Mouse (Mus musculus) CH12.LX (cell line): ENCODE data around the gene Trmt10a. TPM values are rescaled to one million over a fixed set of nuclear protein-coding genes. Genes with fewer than 3 reads are reported as not detected.
A peak's percentile ranks its signal among the peaks of the same experiment; 100 is the strongest.

Source experiments
- DNase-seq: peaks from one replicate; pipeline ENCODE4 v3.0.0-alpha.2; 2013; ENCODE audit errors: extremely low read depth
- H3K27ac ChIP-seq: 2 replicates; pipeline ENCODE4 v1.5.1; 2012; ENCODE audit warnings: low read depth, mild to moderate bottlenecking, control low read depth, moderate library complexity; ENCODE audit not compliant: insufficient read depth
- H3K27me3 ChIP-seq: replicated peaks from 2 replicates; pipeline ENCODE3; 2012; ENCODE audit warnings: inconsistent platforms
- H3K36me3 ChIP-seq, 2 experiments: replicated peaks in 1 of 2; 2 replicates each; pipeline versions ENCODE3 to v1.6.1; 2012; ENCODE audit warnings: inconsistent platforms in 1 of 2, low read length in 1 of 2, mild to moderate bottlenecking in 1 of 2, mixed read lengths in 1 of 2, moderate library complexity in 1 of 2; ENCODE audit not compliant: control insufficient read depth in 1 of 2, insufficient read depth in 1 of 2
- H3K4me1 ChIP-seq, 2 experiments: 2 replicates each; pipeline ENCODE4 v1.6.1; 2012; ENCODE audit warnings: inconsistent platforms in 1 of 2, moderate library complexity in 1 of 2; ENCODE audit not compliant: insufficient read depth in 2 of 2, control insufficient read depth in 1 of 2
- H3K4me2 ChIP-seq: 2 replicates; pipeline ENCODE4 v1.6.1; 2012; ENCODE audit warnings: low read depth, mild to moderate bottlenecking, control low read depth; ENCODE audit not compliant: poor library complexity, insufficient read depth, severe bottlenecking
- H3K4me3 ChIP-seq, 3 experiments: fragments of 150-350 bp in 1 of 3; sonication (generic) in 1 of 3; replicated peaks in 1 of 3; 2 replicates each; pipeline versions ENCODE3 to v1.5.1; 2011 to 2012; ENCODE audit warnings: low read depth in 2 of 3, low read length in 2 of 3, mild to moderate bottlenecking in 2 of 3, moderate library complexity in 2 of 3, control low read depth in 1 of 3, improper control_type of control experiment in 1 of 3, inconsistent platforms in 1 of 3, mixed read lengths in 1 of 3; ENCODE audit not compliant: poor library complexity in 1 of 3
- H3K79me2 ChIP-seq: replicated peaks from 2 replicates; pipeline ENCODE4 v1.6.1; 2012; ENCODE audit warnings: mild to moderate bottlenecking, moderate library complexity; ENCODE audit not compliant: control insufficient read depth, poor library complexity, insufficient read depth, severe bottlenecking; ENCODE audit errors: extremely low read depth
- H3K9ac ChIP-seq: 2 replicates; pipeline ENCODE4 v1.6.1; 2012; ENCODE audit warnings: low read depth, mild to moderate bottlenecking, control low read depth, moderate library complexity; ENCODE audit not compliant: insufficient read depth
- H3K9me3 ChIP-seq: replicated peaks from 2 replicates; pipeline ENCODE3; 2012; ENCODE audit warnings: low read length, inconsistent platforms, mixed read lengths
- BHLHE40 ChIP-seq: IDR thresholded peaks from 2 replicates; pipeline ENCODE4 v1.6.1; 2011; ENCODE audit warnings: mild to moderate bottlenecking, low read depth, low read length, improper control_type of control experiment
- CHD2 ChIP-seq: IDR thresholded peaks from 2 replicates; pipeline ENCODE4 v1.6.1; 2011; ENCODE audit warnings: low read length, improper control_type of control experiment
- CTCF ChIP-seq, 2 experiments: IDR thresholded peaks in 1 of 2; conservative IDR thresholded peaks in 1 of 2; 2 replicates each; pipeline ENCODE4 v1.5.1; 2011 to 2012; ENCODE audit warnings: low read depth in 2 of 2, low read length in 2 of 2, improper control_type of control experiment in 1 of 2, inconsistent platforms in 1 of 2, mild to moderate bottlenecking in 1 of 2, moderate library complexity in 1 of 2
- E2F4 ChIP-seq: IDR thresholded peaks from 2 replicates; pipeline ENCODE4 v1.6.1; 2011; ENCODE audit warnings: low read depth, low read length, improper control_type of control experiment; ENCODE audit not compliant: insufficient replicate concordance
- ELF1 ChIP-seq: IDR thresholded peaks from 2 replicates; pipeline ENCODE4 v1.6.1; 2014; ENCODE audit warnings: low read depth, mild to moderate bottlenecking, inconsistent platforms, low read length, improper control_type of control experiment
- EP300 ChIP-seq: IDR thresholded peaks from 2 replicates; pipeline ENCODE4 v1.6.1; 2011; ENCODE audit warnings: low read length, improper control_type of control experiment
- GABPA ChIP-seq: IDR thresholded peaks from 2 replicates; pipeline ENCODE4 v1.6.1; 2012; ENCODE audit warnings: low read depth, low read length, improper control_type of control experiment, inconsistent platforms; ENCODE audit not compliant: insufficient replicate concordance
- IRF4 ChIP-seq: IDR thresholded peaks from 2 replicates; pipeline ENCODE4 v1.6.1; 2014; ENCODE audit warnings: low read depth, mild to moderate bottlenecking, inconsistent platforms, low read length, improper control_type of control experiment
- JUND ChIP-seq: conservative IDR thresholded peaks from 2 replicates; pipeline ENCODE4 v1.6.1; 2011; ENCODE audit warnings: low read depth, low read length, improper control_type of control experiment
- KAT2A ChIP-seq: IDR thresholded peaks from 2 replicates; pipeline ENCODE4 v1.6.1; 2012; ENCODE audit warnings: low read length, improper control_type of control experiment, inconsistent platforms; ENCODE audit not compliant: insufficient replicate concordance
- MAFK ChIP-seq: IDR thresholded peaks from 2 replicates; pipeline ENCODE4 v1.6.1; 2011; ENCODE audit warnings: low read length, improper control_type of control experiment; ENCODE audit not compliant: insufficient replicate concordance
- MAX ChIP-seq: IDR thresholded peaks from 2 replicates; pipeline ENCODE4 v1.6.1; 2011; ENCODE audit warnings: low read length, improper control_type of control experiment
- MXI1 ChIP-seq: IDR thresholded peaks from 2 replicates; pipeline ENCODE4 v1.6.1; 2011; ENCODE audit warnings: mild to moderate bottlenecking, low read depth, low read length, improper control_type of control experiment
- MYC ChIP-seq: IDR thresholded peaks from 2 replicates; pipeline ENCODE4 v1.6.1; 2011; ENCODE audit warnings: low read depth, mild to moderate bottlenecking, improper control_type of control experiment, low read length
- NELFE ChIP-seq: IDR thresholded peaks from 2 replicates; pipeline ENCODE4 v1.6.1; 2011; ENCODE audit warnings: low read depth, low read length, improper control_type of control experiment
- POLR2A ChIP-seq: IDR thresholded peaks from 2 replicates; pipeline ENCODE4 v1.6.1; 2011; ENCODE audit warnings: low read depth, mild to moderate bottlenecking, improper control_type of control experiment, low read length
- POLR2AphosphoS2 ChIP-seq: IDR thresholded peaks from 2 replicates; pipeline ENCODE4 v1.6.1; 2011; ENCODE audit warnings: low read depth, low read length, improper control_type of control experiment
- RAD21 ChIP-seq: IDR thresholded peaks from 2 replicates; pipeline ENCODE4 v1.6.1; 2011; ENCODE audit warnings: low read depth, mild to moderate bottlenecking, low read length, improper control_type of control experiment, moderate library complexity
- RCOR1 ChIP-seq: conservative IDR thresholded peaks from 2 replicates; pipeline ENCODE4 v1.6.1; 2012; ENCODE audit warnings: low read depth, mild to moderate bottlenecking, inconsistent platforms, low read length, improper control_type of control experiment
- SIN3A ChIP-seq: IDR thresholded peaks from 2 replicates; pipeline ENCODE4 v1.6.1; 2012; ENCODE audit warnings: low read length, improper control_type of control experiment, inconsistent platforms
- SMC3 ChIP-seq: IDR thresholded peaks from 2 replicates; pipeline ENCODE4 v1.6.1; 2011; ENCODE audit warnings: low read depth, low read length, improper control_type of control experiment
- TBP ChIP-seq: conservative IDR thresholded peaks from 2 replicates; pipeline ENCODE4 v1.6.1; 2011; ENCODE audit warnings: low read depth, low read length, improper control_type of control experiment
- TCF12 ChIP-seq: IDR thresholded peaks from 2 replicates; pipeline ENCODE4 v1.6.1; 2014; ENCODE audit warnings: low read depth, mild to moderate bottlenecking, inconsistent platforms, low read length, improper control_type of control experiment
- UBTF ChIP-seq: IDR thresholded peaks from 2 replicates; pipeline ENCODE4 v1.6.1; 2012; ENCODE audit warnings: low read depth, mild to moderate bottlenecking, inconsistent platforms, low read length, improper control_type of control experiment, moderate library complexity
- USF1 ChIP-seq: IDR thresholded peaks from 2 replicates; pipeline ENCODE4 v1.6.1; 2014; ENCODE audit warnings: low read depth, mild to moderate bottlenecking, inconsistent platforms, low read length, improper control_type of control experiment
- ZC3H11A ChIP-seq: IDR thresholded peaks from 2 replicates; pipeline ENCODE4 v1.6.1; 2012; ENCODE audit warnings: low read depth, mild to moderate bottlenecking, inconsistent platforms, low read length, improper control_type of control experiment
- ZKSCAN1 ChIP-seq: IDR thresholded peaks from 2 replicates; pipeline ENCODE4 v1.6.1; 2012; ENCODE audit warnings: low read depth, inconsistent platforms, low read length, improper control_type of control experiment, borderline replicate concordance
- ZMIZ1 ChIP-seq: IDR thresholded peaks from 2 replicates; pipeline ENCODE4 v1.6.1; 2012; ENCODE audit warnings: low read depth, mild to moderate bottlenecking, inconsistent platforms, low read length, improper control_type of control experiment
- dilution Hi-C: fragments of 300-500 bp; cut with MboI; formaldehyde crosslinking; loops from 2 replicates; pipeline ENCODE4 v1.14.3; 2020; ENCODE audit warnings: low sequenced_read_pairs; ENCODE audit not compliant: extremely low pct_unique_long_range_greater_than_20kb, extremely low pct_ligation_motif_present
- in situ Hi-C: fragments of 300-500 bp; cut with MboI; formaldehyde crosslinking; loops from 3 replicates; pipeline ENCODE4 v1.14.3; 2019; ENCODE audit warnings: low sequenced_read_pairs, low pct_ligation_motif_present, low pct_unique_long_range_greater_than_20kb, mixed read lengths
- polyA plus RNA-seq: library from polyadenylated mRNA; unstranded; fragments of >175 nt; gene quantifications from 2 replicates; pipeline ENCODE4 v1.2.1, GENCODE M21; 2012; ENCODE audit warnings: low read depth; ENCODE audit not compliant: insufficient read length
- total RNA-seq, 2 experiments: library from RNA; depleted of rRNA; stranded (reverse); fragments of 300-350 nt in 1 of 2; fragments of >200 nt in 1 of 2; gene quantifications; 2 replicates each; pipeline ENCODE4 v1.2.3; 2012 to 2014

Gene Trmt10a
- total and polyA plus RNA-seq, 3 experiments, result 31.6 to 65.7 (median 38.0) TPM

GRCm38 (mm10) chr3:138144642-138145171, 1.5 kb downstream of the Trmt10a start, which contains the start of gene Mttp:
Gene Mttp, minus strand, starts transcription at chr3:138144968.
- peaks cover 23 to 32% of the 10 kb centered on the region in 2 experiments for H3K36me3 ChIP-seq
- no peaks in the 10 kb centered on the region for H3K27me3 ChIP-seq
- peaks cover 3 to 26% of the 10 kb centered on the region in 2 experiments for H3K4me1 ChIP-seq
- peak; percentile 97 for DNase-seq
- TF ChIP-seq SIN3A (peak; percentile 93), JUND (peak; percentile 67), MXI1 (peak; percentile 87), MAX (peak; percentile 93), CTCF (conservative IDR thresholded peaks at IDR 0.05 in 1 of 2, IDR thresholded peaks at IDR 0.05 in 1 of 2; ENCODE audit: low read depth in 2 of 2, low read length in 2 of 2) (peak; percentile 82 to 99), ELF1 (peak; percentile 43; the same call in 1 of the 2 replicates), KAT2A (no peak), USF1 (peak; percentile 62), RAD21 (peak; percentile 99), UBTF (no peak), GABPA (no peak), MAFK (no peak), SMC3 (peak; percentile 99), E2F4 (peak; percentile 73; the same call in 1 of the 2 replicates), TCF12 (peak; percentile 33; the same call in 1 of the 2 replicates), TBP (peak; percentile 79), ZMIZ1 (peak; percentile 68; the same call in 1 of the 2 replicates), BHLHE40 (peak; percentile 73), MYC (peak; percentile 75), POLR2A (peak; percentile 59), CHD2 (peak; percentile 47; the same call in 1 of the 2 replicates), IRF4 (peak; percentile 46), RCOR1 (0 out of 2 replicates have a peak, but pooled peaks have one; percentile 49), ZC3H11A (peak; percentile 99), NELFE (peak; percentile 55; the same call in 1 of the 2 replicates), EP300 (peak; percentile 64), POLR2AphosphoS2 (no peak), ZKSCAN1 (no peak)
- H3K27ac ChIP-seq, result peak within 1 kb of the TSS; percentile 97
- peak within 1 kb of the TSS; percentile 96 for H3K9ac ChIP-seq
- H3K4me3 ChIP-seq, result peak within 1 kb of the TSS; percentile 67 to 79 (median 79)
- H3K4me2 ChIP-seq, result peak within 1 kb of the TSS; percentile 98
- dilution Hi-C loops, result loop anchor here (25.0 kb wide), 1 partner anchor 357 kb away; no protein-coding TSS in a partner anchor
- H3K79me2 ChIP-seq, result peaks cover 13% of the 10 kb centered on the region
- in situ Hi-C loops, result loop anchor here (5.0 to 10.0 kb wide), 3 partner anchors 152 to 367 kb away; partner anchors contain the start of genes Dnajb14 and H2afz
- H3K9me3 ChIP-seq, result no peaks in the 10 kb centered on the region
